12 mouse cellular contexts compared by ENCODE assay signal in the genomic region with DNA sequence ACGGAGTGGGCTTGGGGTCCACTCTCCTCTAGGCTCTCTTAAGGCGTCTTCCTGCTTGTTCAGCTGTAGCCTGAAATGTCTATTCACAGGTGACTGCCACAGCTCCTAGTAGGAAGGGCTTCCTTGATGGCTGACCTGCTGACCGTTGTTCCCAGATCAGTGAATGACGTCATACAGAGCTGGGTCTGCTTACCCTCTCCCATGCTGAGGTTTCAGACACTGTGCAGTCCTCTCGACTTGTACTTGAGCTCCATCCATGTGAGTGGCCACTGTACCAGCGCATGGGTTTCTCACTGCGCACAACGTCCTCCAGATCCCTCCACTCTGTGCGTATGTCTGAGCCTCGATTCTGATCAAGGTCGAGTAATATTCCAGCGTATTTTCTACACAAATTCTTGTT. TPM values are rescaled to one million over a fixed set of nuclear protein-coding genes. Genes with fewer than 3 reads are reported as not detected.
DNase-seq lines count a peak whose midpoint lies in the region; ATAC-seq and TF ChIP-seq lines count a peak whose summit lies in the region.
"Had no signal": no experiment of that assay in that cellular context is flagged by ENCODE, and none has a peak within 500 bp of the region (broad histone marks: within the 10 kb centered on the region; RNA-seq: fewer than 3 reads in every experiment).

No protein-coding gene starts in this region.

- 45% methylated on average over 12 of the region's 12 CpGs for WGBS in heart, postnatal 0 days
- whole genome bisulfite sequencing in midbrain, embryonic 13.5 days, result 83% methylated on average over 12 of the region's 12 CpGs
- 82% methylated on average over 12 of the region's 12 CpGs for WGBS in midbrain, embryonic 15.5 days
- 73% methylated on average over 12 of the region's 12 CpGs for WGBS in limb, embryonic 15.5 days

- H3K4me2 ChIP-seq in heart, postnatal 0 days (ENCODE audit: low read depth, low read length), result no peak overlapping the region
- H3K4me2 ChIP-seq in midbrain, embryonic 13.5 days (replicated peaks), result no peak overlapping the region
- H3K4me2 ChIP-seq in midbrain, embryonic 15.5 days, result no peak overlapping the region
- H3K4me2 ChIP-seq in limb, embryonic 15.5 days, result no peak overlapping the region

- no peak overlapping the region for H3K4me3 ChIP-seq in heart, postnatal 0 days (ENCODE audit: low read depth, low read length)
- H3K4me3 ChIP-seq in midbrain, embryonic 13.5 days (replicated peaks), result no peak overlapping the region
- no peak overlapping the region for H3K4me3 ChIP-seq in midbrain, embryonic 15.5 days
- no peak overlapping the region for H3K4me3 ChIP-seq in limb, embryonic 15.5 days
- H3K4me3 ChIP-seq: erythroblast, embryonic 14.5 days; left cerebral cortex, adult 2 months had no signal

- no peak for TF ChIP-seq EP300 in heart, postnatal 0 days (IDR thresholded peaks at IDR 0.05; ENCODE audit: low read depth)

- TF ChIP-seq CTCF in heart, postnatal 0 days (IDR thresholded peaks at IDR 0.05; ENCODE audit: low read depth), result no peak

- ATAC-seq in heart, postnatal 0 days (ENCODE audit: insufficient read depth, low read depth), result peak; percentile 43
- ATAC-seq in midbrain, embryonic 13.5 days, result no peak
- no peak for ATAC-seq in midbrain, embryonic 15.5 days (replicated peaks)
- ATAC-seq in limb, embryonic 15.5 days (ENCODE audit: insufficient number of reproducible peaks, low FRiP score, low TSS enrichment, low read depth), result no peak

- H3K27me3 ChIP-seq in heart, postnatal 0 days (ENCODE audit: control insufficient read depth, insufficient read depth, low read length), result no peaks in the 10 kb centered on the region
- H3K27me3 ChIP-seq in midbrain, embryonic 13.5 days, result no peaks in the 10 kb centered on the region
- no peaks in the 10 kb centered on the region for H3K27me3 ChIP-seq in midbrain, embryonic 15.5 days (replicated peaks)
- H3K27me3 ChIP-seq in limb, embryonic 15.5 days, result no peaks in the 10 kb centered on the region

- intact Hi-C loops in heart, postnatal 10 days (cut with DNase I), result no loop called here

- H3K27ac ChIP-seq in heart, postnatal 0 days (ENCODE audit: low read depth), result peak overlapping the region; percentile 63
- 0 out of 2 replicates have a peak overlapping the region, but pooled peaks have one; percentile 19 for H3K27ac ChIP-seq in midbrain, embryonic 13.5 days
- no peak overlapping the region for H3K27ac ChIP-seq in midbrain, embryonic 15.5 days
- peak overlapping the region; percentile 6; the same call in 1 of the 2 replicates for H3K27ac ChIP-seq in limb, embryonic 15.5 days
- H3K27ac ChIP-seq: left cerebral cortex, adult 2 months had no signal

- DNase-seq in heart, postnatal 0 days (ENCODE audit: low spot score), result peak; percentile 62
- DNase-seq in heart, postnatal 10 days, result no peak
- peak; percentile 66 for DNase-seq in yolk sac, embryonic 10.5 days (ENCODE audit: low spot score)
- DNase-seq in layer of hippocampus, adult 18-20 months (ENCODE audit: low spot score in 2 of 2), result no peak
- DNase-seq: cerebellum, adult 9-10 months; lung, postnatal 10 days had no signal

- no peaks in the 10 kb centered on the region for H3K9me3 ChIP-seq in heart, postnatal 0 days (replicated peaks; ENCODE audit: control insufficient read depth, low read length)
- no peaks in the 10 kb centered on the region for H3K9me3 ChIP-seq in midbrain, embryonic 13.5 days
- no peaks in the 10 kb centered on the region for H3K9me3 ChIP-seq in midbrain, embryonic 15.5 days
- H3K9me3 ChIP-seq in limb, embryonic 15.5 days, result no peaks in the 10 kb centered on the region

- 0 out of 2 replicates have a peak, but pooled peaks cover 5% of the 10 kb centered on the region for H3K4me1 ChIP-seq in heart, postnatal 0 days (ENCODE audit: control insufficient read depth, insufficient read depth)
- H3K4me1 ChIP-seq in midbrain, embryonic 13.5 days (replicated peaks), result no peaks in the 10 kb centered on the region
- no peaks in the 10 kb centered on the region for H3K4me1 ChIP-seq in midbrain, embryonic 15.5 days
- peaks cover 12% of the 10 kb centered on the region for H3K4me1 ChIP-seq in limb, embryonic 15.5 days

- H3K36me3 ChIP-seq in heart, postnatal 0 days (replicated peaks; ENCODE audit: control insufficient read depth, insufficient read depth, low read length), result peaks cover 75% of the 10 kb centered on the region
- H3K36me3 ChIP-seq in midbrain, embryonic 13.5 days, result peaks cover 83% of the 10 kb centered on the region
- peaks cover 58% of the 10 kb centered on the region for H3K36me3 ChIP-seq in midbrain, embryonic 15.5 days (replicated peaks)
- peaks cover 85% of the 10 kb centered on the region for H3K36me3 ChIP-seq in limb, embryonic 15.5 days

- no peak overlapping the region for H3K9ac ChIP-seq in heart, postnatal 0 days (replicated peaks; ENCODE audit: low read depth, low read length)
- no peak overlapping the region for H3K9ac ChIP-seq in midbrain, embryonic 13.5 days (replicated peaks)
- no peak overlapping the region for H3K9ac ChIP-seq in midbrain, embryonic 15.5 days
- no peak overlapping the region for H3K9ac ChIP-seq in limb, embryonic 15.5 days

RNA-seq across cellular contexts. Expression of gene Pias4, which starts 15.1 kb away (rescaled TPM):
- total RNA-seq in heart, postnatal 0 days (2014; rRNA removed; ENCODE audit: low replicate concordance), result 14.4 and 19.6 TPM in 2 replicates
- 19.8 and 20.7 TPM in 2 replicates for polyA plus RNA-seq in heart, postnatal 0 days (2015; fragmentation: Nextera tagmentation; extraction: Ambion mirVana)
- 10 to 100 TPM; 14.7 to 17.8 TPM for total RNA-seq in heart, postnatal 10 days (2021)
- polyA plus RNA-seq in midbrain, embryonic 13.5 days (2015; fragmentation: Nextera tagmentation; extraction: Ambion mirVana), result 60.0 and 60.9 TPM in 2 replicates
- 59.2 and 66.3 TPM in 2 replicates for polyA plus RNA-seq in midbrain, embryonic 15.5 days (2015; fragmentation: Nextera tagmentation; extraction: Ambion mirVana)
- 48.0 and 50.6 TPM in 2 replicates for polyA plus RNA-seq in limb, embryonic 15.5 days (2015; fragmentation: Nextera tagmentation; extraction: Ambion mirVana)
- 10 to 100 TPM; 27.5 to 30.8 TPM for total RNA-seq in layer of hippocampus, adult 18-20 months (2021)

RNA-seq across cellular contexts. Expression of gene Zbtb7a, which starts 17.6 kb away (rescaled TPM):
- total RNA-seq in heart, postnatal 0 days (2014; rRNA removed; ENCODE audit: low replicate concordance), result 57.8 and 68.6 TPM in 2 replicates
- 27.8 and 32.3 TPM in 2 replicates for polyA plus RNA-seq in heart, postnatal 0 days (2015; fragmentation: Nextera tagmentation; extraction: Ambion mirVana)
- total RNA-seq in heart, postnatal 10 days (2021), result 10 to 100 TPM; 43.7 to 48.0 TPM
- 13.2 and 15.2 TPM in 2 replicates for polyA plus RNA-seq in midbrain, embryonic 13.5 days (2015; fragmentation: Nextera tagmentation; extraction: Ambion mirVana)
- 16.2 and 16.7 TPM in 2 replicates for polyA plus RNA-seq in midbrain, embryonic 15.5 days (2015; fragmentation: Nextera tagmentation; extraction: Ambion mirVana)
- 58.6 and 61.4 TPM in 2 replicates for polyA plus RNA-seq in limb, embryonic 15.5 days (2015; fragmentation: Nextera tagmentation; extraction: Ambion mirVana)
- 100 to 1,000 TPM; 122 to 126 TPM for total RNA-seq in layer of hippocampus, adult 18-20 months (2021)

RNA-seq across cellular contexts. Expression of gene Eef2, which starts 23.8 kb away (rescaled TPM):
- 1,828 and 2,004 TPM in 2 replicates for total RNA-seq in heart, postnatal 0 days (2014; rRNA removed; ENCODE audit: low replicate concordance)
- polyA plus RNA-seq in heart, postnatal 0 days (2015; fragmentation: Nextera tagmentation; extraction: Ambion mirVana), result 353 and 370 TPM in 2 replicates
- 1,000 to 10,000 TPM; 1,333 to 1,385 TPM for total RNA-seq in heart, postnatal 10 days (2021)
- 565 and 579 TPM in 2 replicates for polyA plus RNA-seq in midbrain, embryonic 13.5 days (2015; fragmentation: Nextera tagmentation; extraction: Ambion mirVana)
- 588 and 606 TPM in 2 replicates for polyA plus RNA-seq in midbrain, embryonic 15.5 days (2015; fragmentation: Nextera tagmentation; extraction: Ambion mirVana)
- 564 and 615 TPM in 2 replicates for polyA plus RNA-seq in limb, embryonic 15.5 days (2015; fragmentation: Nextera tagmentation; extraction: Ambion mirVana)
- total RNA-seq in layer of hippocampus, adult 18-20 months (2021), result 100 to 1,000 TPM; 907 to 934 TPM

RNA-seq across cellular contexts. Expression of gene Dapk3, which starts 30.2 kb away (rescaled TPM):
- 56.5 and 72.7 TPM in 2 replicates for total RNA-seq in heart, postnatal 0 days (2014; rRNA removed; ENCODE audit: low replicate concordance)
- polyA plus RNA-seq in heart, postnatal 0 days (2015; fragmentation: Nextera tagmentation; extraction: Ambion mirVana), result 29.0 and 31.7 TPM in 2 replicates
- total RNA-seq in heart, postnatal 10 days (2021), result 10 to 100 TPM; 33.3 to 39.1 TPM
- 48.4 and 67.3 TPM in 2 replicates for polyA plus RNA-seq in midbrain, embryonic 13.5 days (2015; fragmentation: Nextera tagmentation; extraction: Ambion mirVana)
- polyA plus RNA-seq in midbrain, embryonic 15.5 days (2015; fragmentation: Nextera tagmentation; extraction: Ambion mirVana), result 66.3 and 67.3 TPM in 2 replicates
- 45.7 and 53.5 TPM in 2 replicates for polyA plus RNA-seq in limb, embryonic 15.5 days (2015; fragmentation: Nextera tagmentation; extraction: Ambion mirVana)
- total RNA-seq in layer of hippocampus, adult 18-20 months (2021), result 10 to 100 TPM; 71.9 to 76.4 TPM

RNA-seq across cellular contexts. Expression of gene 4930442H23Rik, which starts 31.0 kb away (rescaled TPM):
- total RNA-seq in heart, postnatal 0 days (2014; rRNA removed; ENCODE audit: low replicate concordance), result not detected in 2 replicates
- polyA plus RNA-seq in heart, postnatal 0 days (2015; fragmentation: Nextera tagmentation; extraction: Ambion mirVana), result 0.12 TPM in 1 of 2 replicates, not detected in the other
- total RNA-seq in heart, postnatal 10 days (2021), result not detected
- 0.12 and 0.15 TPM in 2 replicates for polyA plus RNA-seq in midbrain, embryonic 13.5 days (2015; fragmentation: Nextera tagmentation; extraction: Ambion mirVana)
- not detected in 2 replicates for polyA plus RNA-seq in midbrain, embryonic 15.5 days (2015; fragmentation: Nextera tagmentation; extraction: Ambion mirVana)
- not detected in 2 replicates for polyA plus RNA-seq in limb, embryonic 15.5 days (2015; fragmentation: Nextera tagmentation; extraction: Ambion mirVana)
- not detected for total RNA-seq in layer of hippocampus, adult 18-20 months (2021)
- total RNA-seq: gastrocnemius, adult 18-20 months; left cerebral cortex, adult 2 months had no signal
- polyA plus RNA-seq: erythroblast, embryonic 14.5 days had no signal

Comparison
In these comparisons a context has a peak if more than half of its experiments do, and no peak if none do; other contexts are left out.
1. DNase-seq: peak in heart, postnatal 0 days (single experiment) and yolk sac, embryonic 10.5 days (single experiment); none in heart, postnatal 10 days (0 of 2) and layer of hippocampus, adult 18-20 months (0 of 2).